Comparison of ENCODE assay signal across 1 mouse cellular context in genomic region chr16:21793080-21793810, GRCm38 (mm10).
A peak's percentile ranks its signal among the peaks of the same experiment; 100 is the strongest.
TF ChIP-seq lines count a peak whose summit lies in the region.

No protein-coding gene starts in this region.

TF ChIP-seq in MEL, 35 proteins besides CTCF, POLR2A, EP300 and RAD21:
- peak; percentile 6; the same call in 1 of the 2 replicates for TF ChIP-seq SIN3A (IDR thresholded peaks at IDR 0.05; ENCODE audit: low read length)
